Mouse (Mus musculus): ENCODE measurements around the gene Bzw2.
A peak's percentile ranks its signal among the peaks of the same experiment; 100 is the strongest.

Gene Bzw2

DNA sequence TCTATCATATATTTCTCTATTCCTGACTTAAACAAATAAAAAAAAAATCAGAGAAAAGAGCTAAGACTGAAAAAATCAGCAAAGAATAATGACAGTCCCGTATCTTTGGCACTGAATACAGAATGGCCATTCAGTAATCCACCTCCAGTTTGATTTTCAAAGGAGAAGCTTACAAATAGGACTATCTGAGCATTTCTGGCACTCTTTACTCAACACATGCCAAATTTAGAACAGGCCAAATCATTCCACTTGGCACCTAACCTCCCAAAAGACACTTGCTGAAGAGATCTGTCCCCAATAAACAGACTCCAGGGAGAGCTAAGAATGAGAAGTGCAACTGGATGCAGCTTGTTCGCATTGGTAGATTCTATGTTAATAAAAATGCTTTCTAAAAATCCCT is 7.6 kb downstream of the Bzw2 start:
- Histone ChIP-seq H3K9me3 (ENCODE audit: low read length) (no peaks in the 10 kb centered on the region), H3K27me3 (ENCODE audit: insufficient read depth, low read length) (no peaks in the 10 kb centered on the region), H3K36me3 (ENCODE audit: insufficient read depth, low read length) (peaks cover 40% of the 10 kb centered on the region), H3K4me3 (replicated peaks; ENCODE audit: low read length) (no peak overlapping the region), H3K4me1 (replicated peaks; ENCODE audit: low read depth, low read length) (peaks cover 76% of the 10 kb centered on the region)
- TF ChIP-seq NANOG (IDR thresholded peaks at IDR 0.05; ENCODE audit: borderline replicate concordance, low read length) (no peak), POU5F1 (IDR thresholded peaks at IDR 0.05; ENCODE audit: borderline replicate concordance, low read length) (no peak), CTCF (conservative IDR thresholded peaks at IDR 0.05; ENCODE audit: low read length) (no peak)

DNA sequence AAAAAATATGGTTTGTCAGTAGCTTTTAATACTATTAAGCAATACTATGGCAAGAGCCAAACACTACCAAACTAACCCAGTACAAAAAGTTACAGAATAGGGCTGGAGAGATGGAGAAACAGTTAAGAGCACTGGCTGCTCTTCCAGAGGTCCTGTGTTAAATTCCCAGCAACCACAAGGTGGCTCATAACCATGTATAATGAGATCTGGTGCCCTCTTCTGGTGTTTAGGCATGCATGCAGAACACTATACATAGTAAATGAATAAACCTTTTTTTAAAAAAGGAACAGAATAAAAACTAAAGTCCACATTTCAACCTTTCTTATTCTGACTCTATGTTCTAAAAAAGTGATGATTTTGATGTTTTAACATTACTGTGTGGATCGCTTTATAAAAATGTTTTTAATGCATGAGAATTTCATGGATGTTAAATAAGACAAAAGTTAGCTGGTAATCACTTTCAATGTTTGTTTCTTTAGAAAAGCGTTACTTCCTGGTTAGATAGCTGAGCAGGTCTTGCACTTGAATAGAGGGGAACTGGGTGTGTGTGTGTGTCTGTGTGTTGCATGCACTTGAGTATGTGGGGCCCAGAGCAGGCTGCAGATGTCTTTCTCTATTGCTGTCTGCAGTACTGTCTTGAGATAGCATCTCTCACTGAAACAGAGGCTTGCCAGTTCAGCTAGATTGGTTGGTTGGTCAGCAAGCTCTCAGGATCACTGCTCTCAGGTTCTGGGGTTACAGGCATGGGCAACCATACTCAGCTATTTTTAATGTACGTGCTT is 11.5 kb downstream of the Bzw2 start:
- TF ChIP-seq POU5F1 (IDR thresholded peaks at IDR 0.05; ENCODE audit: borderline replicate concordance, low read length) (no peak), NANOG (IDR thresholded peaks at IDR 0.05; ENCODE audit: borderline replicate concordance, low read length) (no peak), CTCF (conservative IDR thresholded peaks at IDR 0.05; ENCODE audit: low read length) (peak; percentile 55)
- Histone ChIP-seq H3K9me3 (ENCODE audit: low read length) (no peaks in the 10 kb centered on the region), H3K4me3 (replicated peaks; ENCODE audit: low read length) (no peak overlapping the region), H3K4me1 (replicated peaks; ENCODE audit: low read depth, low read length) (peaks cover 70% of the 10 kb centered on the region), H3K36me3 (ENCODE audit: insufficient read depth, low read length) (peaks cover 38% of the 10 kb centered on the region), H3K27me3 (ENCODE audit: insufficient read depth, low read length) (no peaks in the 10 kb centered on the region)

DNA sequence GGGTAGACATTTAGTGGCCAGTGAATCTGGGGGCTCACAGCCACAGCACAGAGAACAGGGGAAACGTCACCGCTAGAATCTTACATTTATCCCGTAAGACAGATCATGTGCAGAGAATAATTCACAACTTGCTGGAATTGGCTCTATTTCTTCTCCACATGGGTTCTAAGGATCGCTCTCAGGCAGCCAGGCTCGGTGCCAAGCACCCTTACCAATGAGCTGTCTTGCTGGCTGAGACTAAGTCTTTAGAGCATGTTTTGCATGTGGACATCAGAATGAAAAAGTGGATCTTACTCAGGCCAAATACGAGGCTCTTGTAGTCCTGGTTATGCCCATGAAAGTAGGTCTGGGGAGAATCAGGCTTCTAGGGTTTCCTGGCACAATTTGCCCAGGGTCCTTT is 17.5 kb downstream of the Bzw2 start:
- H3K4me3 ChIP-seq (replicated peaks; ENCODE audit: low read length): no peak overlapping the region
- no peaks in the 10 kb centered on the region for H3K9me3 ChIP-seq (ENCODE audit: low read length)
- H3K27me3 ChIP-seq (ENCODE audit: insufficient read depth, low read length): no peaks in the 10 kb centered on the region
- H3K36me3 ChIP-seq (ENCODE audit: insufficient read depth, low read length): peaks cover 60% of the 10 kb centered on the region
- TF ChIP-seq CTCF (conservative IDR thresholded peaks at IDR 0.05; ENCODE audit: low read length) (no peak), POU5F1 (IDR thresholded peaks at IDR 0.05; ENCODE audit: borderline replicate concordance, low read length) (no peak), NANOG (IDR thresholded peaks at IDR 0.05; ENCODE audit: borderline replicate concordance, low read length) (no peak)
- H3K4me1 ChIP-seq (replicated peaks; ENCODE audit: low read depth, low read length): peaks cover 44% of the 10 kb centered on the region

DNA sequence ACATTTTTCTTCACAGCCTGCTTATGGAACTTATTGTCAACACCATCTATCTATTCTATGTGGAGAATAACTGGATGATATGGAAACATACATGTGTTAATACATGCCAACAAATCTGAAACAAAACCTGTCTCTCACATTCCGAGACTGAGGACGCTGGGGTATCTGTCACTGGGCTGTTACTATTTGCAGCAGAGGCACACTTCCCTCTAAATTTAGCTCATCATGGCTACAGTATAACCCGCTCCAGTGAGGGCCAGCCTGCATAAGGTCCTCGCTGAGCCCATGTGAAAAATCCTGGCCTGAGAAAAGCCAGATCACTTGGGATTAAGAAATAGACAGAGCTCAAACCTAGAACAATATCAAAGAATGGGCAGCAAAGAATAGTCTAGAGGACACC is 20.7 kb downstream of the Bzw2 start:
- H3K27me3 ChIP-seq (ENCODE audit: insufficient read depth, low read length): no peaks in the 10 kb centered on the region
- TF ChIP-seq NANOG (IDR thresholded peaks at IDR 0.05; ENCODE audit: borderline replicate concordance, low read length): no peak
- no peaks in the 10 kb centered on the region for H3K9me3 ChIP-seq (ENCODE audit: low read length)
- no peak overlapping the region for H3K4me3 ChIP-seq (replicated peaks; ENCODE audit: low read length)
- H3K36me3 ChIP-seq (ENCODE audit: insufficient read depth, low read length): peaks cover 84% of the 10 kb centered on the region
- H3K4me1 ChIP-seq (replicated peaks; ENCODE audit: low read depth, low read length): peaks cover 27% of the 10 kb centered on the region

DNA sequence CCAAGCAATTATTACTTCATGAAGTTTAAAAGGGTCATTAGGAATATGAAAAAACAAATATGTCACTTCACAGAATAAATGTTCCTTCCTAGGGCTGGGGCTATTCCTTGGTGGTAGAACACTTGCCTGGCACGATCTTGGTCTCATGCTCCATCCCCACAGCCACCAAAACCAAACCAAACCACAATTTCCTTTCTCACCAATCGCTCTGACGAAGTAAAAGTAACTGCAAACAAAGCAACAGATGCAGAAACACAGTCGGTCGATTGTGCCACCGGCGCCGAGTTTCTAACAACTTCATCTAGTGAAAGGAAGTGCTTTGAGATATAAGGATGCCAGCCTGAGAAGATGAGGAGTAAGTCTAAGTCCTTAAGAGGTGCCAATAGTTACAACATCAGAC is 21.6 kb downstream of the Bzw2 start:
- no peaks in the 10 kb centered on the region for H3K27me3 ChIP-seq (ENCODE audit: insufficient read depth, low read length)
- no peaks in the 10 kb centered on the region for H3K9me3 ChIP-seq (ENCODE audit: low read length)
- TF ChIP-seq CTCF (conservative IDR thresholded peaks at IDR 0.05; ENCODE audit: low read length): no peak
- no peak for TF ChIP-seq NANOG (IDR thresholded peaks at IDR 0.05; ENCODE audit: borderline replicate concordance, low read length)
- no peak for TF ChIP-seq POU5F1 (IDR thresholded peaks at IDR 0.05; ENCODE audit: borderline replicate concordance, low read length)
- peaks cover 18% of the 10 kb centered on the region for H3K4me1 ChIP-seq (replicated peaks; ENCODE audit: low read depth, low read length)
- H3K36me3 ChIP-seq (ENCODE audit: insufficient read depth, low read length): peaks cover 92% of the 10 kb centered on the region
- no peak overlapping the region for H3K4me3 ChIP-seq (replicated peaks; ENCODE audit: low read length)

DNA sequence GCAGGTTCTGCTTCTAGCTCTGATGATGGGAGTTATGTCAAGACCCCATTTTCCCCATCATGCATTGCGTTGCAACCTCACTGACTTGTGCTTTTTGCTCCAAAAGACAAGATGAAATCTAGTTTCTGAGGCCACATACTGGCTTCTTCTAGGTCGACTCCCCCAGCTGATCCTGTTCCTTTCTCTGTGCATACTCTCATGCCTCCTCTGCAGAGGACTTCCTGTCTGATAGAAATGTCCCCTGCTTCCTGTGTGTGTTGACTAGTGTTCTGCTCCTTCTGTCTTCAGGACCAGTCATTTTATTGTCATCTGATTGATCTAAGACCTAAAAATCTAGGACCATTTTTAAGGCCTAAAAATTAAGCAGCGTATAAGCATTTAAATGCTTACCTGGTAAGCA is 22.5 kb downstream of the Bzw2 start:
- no peak for TF ChIP-seq CTCF (conservative IDR thresholded peaks at IDR 0.05; ENCODE audit: low read length)
- no peak for TF ChIP-seq POU5F1 (IDR thresholded peaks at IDR 0.05; ENCODE audit: borderline replicate concordance, low read length)
- no peak for TF ChIP-seq NANOG (IDR thresholded peaks at IDR 0.05; ENCODE audit: borderline replicate concordance, low read length)
- H3K36me3 ChIP-seq (ENCODE audit: insufficient read depth, low read length): peaks cover 92% of the 10 kb centered on the region
- H3K4me1 ChIP-seq (replicated peaks; ENCODE audit: low read depth, low read length): peaks cover 11% of the 10 kb centered on the region; the same call in 1 of the 2 replicates
- H3K9me3 ChIP-seq (ENCODE audit: low read length): no peaks in the 10 kb centered on the region
- no peaks in the 10 kb centered on the region for H3K27me3 ChIP-seq (ENCODE audit: insufficient read depth, low read length)
- H3K4me3 ChIP-seq (replicated peaks; ENCODE audit: low read length): no peak overlapping the region

DNA sequence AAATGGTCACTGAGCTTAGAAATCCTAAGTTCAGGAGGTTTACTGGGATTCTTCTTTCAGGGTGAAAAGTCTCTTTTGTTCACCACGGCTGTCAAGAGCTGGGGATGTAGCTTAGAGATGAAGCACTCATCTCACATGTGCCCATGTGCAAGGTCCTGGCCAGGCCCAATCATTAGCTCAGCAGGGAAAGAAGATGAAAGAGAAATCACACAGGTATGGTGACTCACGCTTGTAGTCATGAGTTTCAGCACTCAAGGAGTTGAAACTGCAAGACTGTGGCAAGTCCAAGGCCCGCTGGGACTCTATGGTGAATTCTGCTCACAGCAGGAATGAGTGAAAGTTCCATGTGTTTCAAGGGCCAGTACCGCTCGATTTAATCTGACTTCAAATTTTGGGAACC is 23.8 kb downstream of the Bzw2 start:
- H3K4me3 ChIP-seq (replicated peaks; ENCODE audit: low read length): no peak overlapping the region
- peaks cover 92% of the 10 kb centered on the region for H3K36me3 ChIP-seq (ENCODE audit: insufficient read depth, low read length)
- no peaks in the 10 kb centered on the region for H3K9me3 ChIP-seq (ENCODE audit: low read length)
- no peaks in the 10 kb centered on the region for H3K27me3 ChIP-seq (ENCODE audit: insufficient read depth, low read length)
- TF ChIP-seq POU5F1 (IDR thresholded peaks at IDR 0.05; ENCODE audit: borderline replicate concordance, low read length): no peak
- TF ChIP-seq NANOG (IDR thresholded peaks at IDR 0.05; ENCODE audit: borderline replicate concordance, low read length): no peak
- no peak for TF ChIP-seq CTCF (conservative IDR thresholded peaks at IDR 0.05; ENCODE audit: low read length)
- peaks cover 11% of the 10 kb centered on the region; the same call in 1 of the 2 replicates for H3K4me1 ChIP-seq (replicated peaks; ENCODE audit: low read depth, low read length)

DNA sequence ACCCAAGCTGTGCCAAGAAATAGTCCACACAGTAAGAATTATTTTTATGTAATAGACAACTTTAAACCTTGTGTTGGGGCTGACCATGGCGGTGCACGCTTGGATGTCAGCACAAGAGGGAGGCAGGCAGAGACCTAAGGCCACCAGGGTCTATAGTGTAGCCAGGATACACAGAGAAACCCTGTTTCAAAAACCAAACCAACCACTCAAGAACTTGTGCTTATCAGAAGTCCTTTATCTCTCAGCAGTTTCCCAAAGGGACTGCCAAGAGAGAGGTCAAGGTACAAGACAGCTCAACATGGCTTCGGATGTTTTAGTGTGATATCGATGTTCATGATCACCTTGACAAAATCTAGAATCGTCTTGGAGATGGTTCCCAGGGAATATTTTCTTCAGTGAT is 24.3 kb downstream of the Bzw2 start:
- no peaks in the 10 kb centered on the region for H3K9me3 ChIP-seq (ENCODE audit: low read length)
- H3K27me3 ChIP-seq (ENCODE audit: insufficient read depth, low read length): no peaks in the 10 kb centered on the region
- H3K36me3 ChIP-seq (ENCODE audit: insufficient read depth, low read length): peaks cover 92% of the 10 kb centered on the region
- no peak overlapping the region for H3K4me3 ChIP-seq (replicated peaks; ENCODE audit: low read length)
- TF ChIP-seq CTCF (conservative IDR thresholded peaks at IDR 0.05; ENCODE audit: low read length) (no peak), NANOG (IDR thresholded peaks at IDR 0.05; ENCODE audit: borderline replicate concordance, low read length) (no peak), POU5F1 (IDR thresholded peaks at IDR 0.05; ENCODE audit: borderline replicate concordance, low read length) (no peak)
- H3K4me1 ChIP-seq (replicated peaks; ENCODE audit: low read depth, low read length): peaks cover 11% of the 10 kb centered on the region; the same call in 1 of the 2 replicates

DNA sequence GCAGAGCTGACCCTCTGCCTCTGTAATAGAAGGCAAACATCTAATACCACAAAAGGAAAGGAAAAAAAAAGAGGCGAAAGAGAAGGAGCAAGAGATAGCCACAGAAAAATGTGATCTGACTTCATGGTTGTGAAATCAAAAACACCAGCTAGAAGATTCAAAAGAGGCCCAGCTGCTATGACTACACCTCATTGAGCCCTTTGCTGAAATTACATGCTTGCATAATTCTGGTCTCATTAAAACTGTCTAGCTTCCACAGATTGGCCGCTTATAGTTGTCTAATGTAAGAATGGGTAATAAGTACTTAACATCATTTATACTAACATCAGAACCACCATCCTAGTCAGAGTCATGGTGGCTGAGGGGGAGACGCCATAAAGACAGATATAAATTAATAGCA is 25.2 kb downstream of the Bzw2 start:
- no peak for TF ChIP-seq NANOG (IDR thresholded peaks at IDR 0.05; ENCODE audit: borderline replicate concordance, low read length)
- TF ChIP-seq CTCF (conservative IDR thresholded peaks at IDR 0.05; ENCODE audit: low read length): no peak

More for the DNA sequence above, 25.2 kb downstream of the Bzw2 start:
- H3K9me3 ChIP-seq (ENCODE audit: low read length): no peaks in the 10 kb centered on the region
- H3K4me3 ChIP-seq (replicated peaks; ENCODE audit: low read length): no peak overlapping the region
- H3K36me3 ChIP-seq (ENCODE audit: insufficient read depth, low read length): peaks cover 94% of the 10 kb centered on the region
- peaks cover 5% of the 10 kb centered on the region; the same call in 1 of the 2 replicates for H3K4me1 ChIP-seq (replicated peaks; ENCODE audit: low read depth, low read length)
- H3K27me3 ChIP-seq (ENCODE audit: insufficient read depth, low read length): no peaks in the 10 kb centered on the region

Measured in E14TG2a.4 (cell line).